Mouse (Mus musculus) kidney, postnatal 0 days (tissue): Measurements from ENCODE around the gene Acd. TPM values are rescaled to one million over a fixed set of nuclear protein-coding genes. Genes with fewer than 3 reads are reported as not detected.

Source experiments
- ATAC-seq: fragments of 200-750 bp; cut with Nextera tagmentation; replicated peaks from 2 replicates; pipeline ENCODE4 v1.8.0; 2017; ENCODE audit warnings: low read depth, moderate number of reproducible peaks, moderate TSS enrichment, moderate library complexity; ENCODE audit not compliant: low FRiP score
- DNase-seq: peaks from one replicate; pipeline ENCODE4 v3.0.0-alpha.2; 2016; ENCODE audit warnings: low spot score
- H3K27ac ChIP-seq: fragments of 300-500 bp; sonication (generic); 2 replicates; pipeline ENCODE4 v1.5.1; 2014; ENCODE audit warnings: mild to moderate bottlenecking
- H3K27me3 ChIP-seq: fragments of 300-500 bp; sonication (generic); 2 replicates; pipeline ENCODE4 v1.6.1; 2014; ENCODE audit warnings: low read length, mixed read lengths; ENCODE audit not compliant: insufficient read depth
- H3K36me3 ChIP-seq: fragments of 300-500 bp; sonication (generic); 2 replicates; pipeline ENCODE4 v1.6.1; 2014; ENCODE audit warnings: low read length, mixed read lengths; ENCODE audit not compliant: insufficient read depth
- H3K4me1 ChIP-seq: fragments of 300-500 bp; sonication (generic); replicated peaks from 2 replicates; pipeline ENCODE4 v1.6.1; 2014; ENCODE audit warnings: antibody characterized with exemption, low read length, mixed read lengths; ENCODE audit not compliant: insufficient read depth
- H3K4me2 ChIP-seq: fragments of 300-500 bp; sonication (generic); 2 replicates; pipeline ENCODE4 v1.6.1; 2014; ENCODE audit warnings: mild to moderate bottlenecking, low read length, moderate library complexity, mixed read lengths
- H3K4me3 ChIP-seq: fragments of 300-500 bp; sonication (generic); replicated peaks from 2 replicates; pipeline ENCODE4 v1.5.1; 2014; ENCODE audit warnings: low read depth, low read length
- H3K9ac ChIP-seq: fragments of 300-500 bp; sonication (generic); 2 replicates; pipeline ENCODE4 v1.6.1; 2014; ENCODE audit warnings: low read depth, low read length
- H3K9me3 ChIP-seq: fragments of 300-500 bp; sonication (generic); replicated peaks from 2 replicates; pipeline ENCODE4 v1.6.1; 2016; ENCODE audit warnings: low read length, inconsistent platforms, mixed read lengths
- CTCF ChIP-seq: IDR thresholded peaks from 2 replicates; pipeline ENCODE4 v1.5.1; 2016; ENCODE audit warnings: antibody characterized with exemption, low read depth, mild to moderate bottlenecking, moderate library complexity
- WGBS: fragments of 180-500 bp; shearing (Covaris S2); extraction: QIAGEN DNeasy Blood & Tissue Kit; methylation state at CpG from one replicate; pipeline ENCODE4 v1.1.7; 2014; 5-methylcytosine and 5-hydroxymethylcytosine counted together
- polyA plus RNA-seq: library from polyadenylated mRNA; unstranded; fragments of >200 nt; fragmentation: Nextera tagmentation; extraction: Ambion mirVana; gene quantifications from 2 replicates; pipeline ENCODE4 v1.2.1, GENCODE M21; 2015

Acd gene
- polyA plus RNA-seq, 1 experiment from 2014 or later: 51.2 TPM

DNA sequence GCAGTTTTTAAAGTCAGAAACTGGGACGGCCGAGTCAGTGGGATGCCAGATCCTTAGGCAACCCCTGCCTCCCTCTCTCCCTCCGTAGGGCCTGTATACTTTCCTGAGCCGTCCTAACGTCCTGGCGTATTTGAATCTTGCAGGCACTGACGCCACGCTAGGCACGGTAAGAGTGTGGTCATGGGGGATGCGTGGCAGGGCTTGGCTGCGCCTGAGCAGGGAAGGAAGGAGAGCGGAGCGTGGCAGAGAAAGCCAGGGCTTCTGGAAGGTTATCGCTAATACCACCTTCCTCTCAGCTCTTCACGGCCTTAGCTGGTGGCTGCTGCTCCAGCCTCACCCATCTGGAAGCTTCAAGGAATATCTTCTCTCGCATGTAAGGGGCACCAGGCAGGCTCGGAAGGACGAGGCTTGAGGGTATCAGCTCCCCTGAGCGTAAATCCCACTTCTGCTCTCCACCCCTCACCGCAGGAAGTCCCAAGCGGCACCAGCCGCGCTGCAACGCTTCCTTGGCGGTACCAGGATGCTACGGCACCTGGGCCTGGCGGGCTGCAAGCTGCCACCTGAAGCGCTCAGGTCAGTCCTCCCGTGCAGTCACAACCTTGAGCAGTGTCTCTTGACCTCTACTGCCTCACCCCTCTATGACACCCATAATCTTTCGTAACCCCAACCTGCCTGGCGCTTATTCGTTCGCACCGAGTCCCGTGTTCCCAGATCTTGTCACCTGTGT, 11.5 kb downstream of the Acd start:
- ATAC-seq (no peak), DNase-seq (no peak)
- Histone ChIP-seq H3K9ac (no peak overlapping the region), H3K36me3 (no peaks in the 10 kb centered on the region), H3K27me3 (no peaks in the 10 kb centered on the region), H3K4me3 (no peak overlapping the region), H3K9me3 (no peaks in the 10 kb centered on the region), H3K27ac (no peak overlapping the region), H3K4me2 (no peak overlapping the region), H3K4me1 (peaks cover 8% of the 10 kb centered on the region)
- no peak for TF ChIP-seq CTCF
- WGBS: 67% methylated on average over 35 of the region's 35 CpGs

GRCm38 (mm10) chr8:105688242-105688752, 12.6 kb downstream of the Acd start:
- Histone ChIP-seq H3K9ac (no peak overlapping the region), H3K27ac (no peak overlapping the region), H3K4me1 (no peaks in the 10 kb centered on the region), H3K4me2 (no peak overlapping the region), H3K27me3 (no peaks in the 10 kb centered on the region), H3K9me3 (no peaks in the 10 kb centered on the region), H3K36me3 (0 out of 2 replicates have a peak, but pooled peaks cover 6% of the 10 kb centered on the region), H3K4me3 (no peak overlapping the region)
- WGBS: 75% methylated on average over 14 of the region's 14 CpGs
- DNase-seq (no peak), ATAC-seq (no peak)
- TF ChIP-seq CTCF: no peak

DNA sequence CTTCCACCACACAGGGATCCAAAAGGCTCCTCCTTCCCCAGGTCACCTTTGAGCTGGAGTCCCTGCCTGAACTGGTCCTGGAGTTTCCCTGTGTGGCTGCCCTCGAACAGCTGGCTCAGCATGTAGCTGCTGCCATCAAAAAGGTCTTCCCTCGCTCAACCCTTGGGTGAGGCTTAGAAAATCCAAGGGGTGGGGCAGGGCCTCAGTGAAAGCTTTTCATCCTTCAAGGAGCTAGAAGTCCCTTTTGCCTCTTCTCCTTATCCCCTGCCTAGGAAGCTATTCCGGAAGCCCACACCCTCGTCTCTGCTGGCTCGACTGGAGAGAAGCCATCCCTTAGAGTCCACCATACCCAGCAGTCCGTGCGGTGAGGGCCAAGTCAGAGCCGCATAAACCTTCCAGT, 13.4 kb downstream of the Acd start:
- no peak for TF ChIP-seq CTCF
- H3K4me1 ChIP-seq: no peaks in the 10 kb centered on the region
- H3K4me2 ChIP-seq: no peak overlapping the region
- H3K9me3 ChIP-seq: no peaks in the 10 kb centered on the region
- ATAC-seq (no peak), DNase-seq (no peak)
- peaks cover 12% of the 10 kb centered on the region for H3K36me3 ChIP-seq
- no peaks in the 10 kb centered on the region for H3K27me3 ChIP-seq
- no peak overlapping the region for H3K27ac ChIP-seq
- H3K9ac ChIP-seq: no peak overlapping the region
- WGBS: 71% methylated on average over 8 of the region's 8 CpGs
- H3K4me3 ChIP-seq: no peak overlapping the region

DNA sequence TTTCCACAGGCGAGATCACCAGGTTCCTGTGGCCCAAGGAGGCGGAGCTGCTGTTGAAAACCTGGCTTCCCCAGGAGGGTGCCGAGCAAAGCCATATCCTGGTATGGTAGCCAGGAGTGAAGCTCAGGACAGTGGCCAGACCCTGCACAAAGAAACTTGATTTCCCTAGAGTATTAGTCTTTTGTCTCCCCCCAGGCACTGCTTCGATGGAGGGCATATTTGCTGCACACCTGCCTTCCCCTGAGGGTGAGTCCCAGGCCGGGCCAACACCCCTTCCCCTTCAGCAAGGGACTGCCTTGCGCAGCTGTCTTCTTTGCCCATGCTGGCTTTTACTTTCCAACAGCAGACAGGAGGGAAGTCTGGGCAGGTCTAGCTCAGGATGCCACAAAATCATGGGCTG, 14.4 kb downstream of the Acd start:
- 65% methylated on average over 6 of the region's 6 CpGs for WGBS
- ATAC-seq: no peak

DNA sequence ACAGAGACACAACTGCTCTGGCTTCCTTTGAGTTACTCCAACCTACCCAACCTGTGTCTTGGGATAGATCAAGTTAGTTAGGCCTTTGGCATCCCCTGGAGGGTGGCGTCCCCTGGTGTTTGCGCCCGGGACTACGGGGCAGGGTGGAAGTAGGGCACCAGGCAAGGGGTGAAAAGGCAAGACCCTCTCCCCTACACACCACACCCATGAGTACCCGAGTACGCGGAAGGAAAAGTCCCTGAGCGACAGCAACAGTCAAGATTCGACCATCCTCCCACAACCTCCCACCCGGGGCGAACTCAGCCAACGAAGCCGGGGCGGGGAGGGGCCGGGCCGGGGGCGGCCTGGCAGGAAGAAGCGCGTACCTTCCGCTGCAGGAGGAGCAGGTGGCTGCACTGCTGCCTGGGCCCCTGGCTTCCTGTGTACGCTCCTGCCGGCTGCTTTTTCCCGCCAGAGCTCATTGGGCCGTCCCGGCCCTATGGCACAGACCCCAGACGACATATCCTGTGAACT, 15.1 kb downstream of the Acd start, which contains the start of gene Carmil2:
Gene Carmil2 (plus strand): TSS at position 479 of the 513 bp plus-strand sequence.
- Histone ChIP-seq H3K9ac (peak within 1 kb of the TSS; percentile 42; the same call in 1 of the 2 replicates), H3K36me3 (peaks cover 19% of the 10 kb centered on the region), H3K4me3 (no peak within 1 kb of the TSS; the same call in 1 of the 2 replicates), H3K4me2 (peak within 1 kb of the TSS; percentile 56), H3K27me3 (no peaks in the 10 kb centered on the region), H3K27ac (no peak within 1 kb of the TSS), H3K4me1 (no peaks in the 10 kb centered on the region), H3K9me3 (no peaks in the 10 kb centered on the region)
- TF ChIP-seq CTCF: peak; percentile 81
- WGBS: 4% methylated on average over 26 of the region's 26 CpGs
- ATAC-seq (peak; percentile 75), DNase-seq (peak; percentile 58)

More for the DNA sequence above, 14.4 kb downstream of the Acd start:
- H3K4me2 ChIP-seq: peak overlapping the region; percentile 56; the same call in 1 of the 2 replicates
- H3K9me3 ChIP-seq: no peaks in the 10 kb centered on the region
- H3K9ac ChIP-seq: 0 out of 2 replicates have a peak overlapping the region, but pooled peaks have one; percentile 8
- H3K36me3 ChIP-seq: peaks cover 12% of the 10 kb centered on the region
- DNase-seq: no peak
- TF ChIP-seq CTCF: no peak
- no peak overlapping the region for H3K27ac ChIP-seq
- no peaks in the 10 kb centered on the region for H3K27me3 ChIP-seq
- no peaks in the 10 kb centered on the region for H3K4me1 ChIP-seq
- no peak overlapping the region for H3K4me3 ChIP-seq

- Histone ChIP-seq H3K27ac (no peak overlapping the region), H3K4me1 (no peaks in the 10 kb centered on the region), H3K27me3 (no peaks in the 10 kb centered on the region), H3K36me3 (peaks cover 25% of the 10 kb centered on the region), H3K4me2 (no peak overlapping the region), H3K9ac (no peak overlapping the region), H3K9me3 (no peaks in the 10 kb centered on the region), H3K4me3 (no peak overlapping the region)
- DNase-seq: no peak
- 68% methylated on average over 7 of the region's 7 CpGs for whole genome bisulfite sequencing
- ATAC-seq: no peak
- TF ChIP-seq CTCF: no peak
Observed at GRCm38 (mm10) chr8:105685325-105685724, 15.6 kb downstream of the Acd start.
